Mouse (Mus musculus): ENCODE measurements around the gene Srms. TPM values are rescaled to one million over a fixed set of nuclear protein-coding genes. Genes with fewer than 3 reads are reported as not detected.

Srms gene
- polyA plus RNA-seq, 1 experiment from 2014 or later: not detected

DNA sequence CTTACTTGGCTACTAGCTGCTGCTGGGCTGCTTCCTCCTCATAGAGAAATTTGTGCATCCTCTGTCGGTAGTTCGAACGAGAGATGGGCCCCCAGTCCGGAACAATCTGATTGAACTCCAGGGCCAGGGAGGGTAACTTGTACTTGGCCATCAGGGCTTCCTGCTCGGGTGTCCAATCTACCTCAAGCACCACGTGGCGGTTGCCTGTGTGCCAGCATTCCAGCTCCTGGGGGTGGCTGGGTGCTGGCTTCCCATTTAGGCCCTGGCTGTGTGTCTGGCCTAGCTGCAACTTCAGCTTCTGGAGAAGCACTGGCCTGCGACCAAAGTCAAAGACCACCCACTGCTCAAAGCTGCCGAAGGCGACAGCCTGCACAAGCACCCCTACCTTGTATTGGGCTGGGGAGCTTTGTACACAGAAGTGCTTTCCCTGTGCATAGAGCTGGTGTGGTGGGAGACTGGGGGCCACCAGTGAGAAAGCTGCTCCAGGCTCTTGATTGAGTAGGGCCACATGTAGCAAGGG, 25.2 kb upstream of the Srms start:
- Histone ChIP-seq H3K4me2 (no peak overlapping the region), H3K27me3 (0 out of 2 replicates have a peak, but pooled peaks cover 4% of the 10 kb centered on the region), H3K4me3 (replicated peaks) (no peak overlapping the region), H3K9me3 (no peaks in the 10 kb centered on the region), H3K4me1 (0 out of 2 replicates have a peak, but pooled peaks cover 4% of the 10 kb centered on the region), H3K9ac (no peak overlapping the region), H3K27ac (no peak overlapping the region), H3K36me3 (replicated peaks) (no peaks in the 10 kb centered on the region)
- no peak for ATAC-seq (ENCODE audit: low FRiP score)
- WGBS: 76% methylated on average over 10 of the region's 10 CpGs

DNA sequence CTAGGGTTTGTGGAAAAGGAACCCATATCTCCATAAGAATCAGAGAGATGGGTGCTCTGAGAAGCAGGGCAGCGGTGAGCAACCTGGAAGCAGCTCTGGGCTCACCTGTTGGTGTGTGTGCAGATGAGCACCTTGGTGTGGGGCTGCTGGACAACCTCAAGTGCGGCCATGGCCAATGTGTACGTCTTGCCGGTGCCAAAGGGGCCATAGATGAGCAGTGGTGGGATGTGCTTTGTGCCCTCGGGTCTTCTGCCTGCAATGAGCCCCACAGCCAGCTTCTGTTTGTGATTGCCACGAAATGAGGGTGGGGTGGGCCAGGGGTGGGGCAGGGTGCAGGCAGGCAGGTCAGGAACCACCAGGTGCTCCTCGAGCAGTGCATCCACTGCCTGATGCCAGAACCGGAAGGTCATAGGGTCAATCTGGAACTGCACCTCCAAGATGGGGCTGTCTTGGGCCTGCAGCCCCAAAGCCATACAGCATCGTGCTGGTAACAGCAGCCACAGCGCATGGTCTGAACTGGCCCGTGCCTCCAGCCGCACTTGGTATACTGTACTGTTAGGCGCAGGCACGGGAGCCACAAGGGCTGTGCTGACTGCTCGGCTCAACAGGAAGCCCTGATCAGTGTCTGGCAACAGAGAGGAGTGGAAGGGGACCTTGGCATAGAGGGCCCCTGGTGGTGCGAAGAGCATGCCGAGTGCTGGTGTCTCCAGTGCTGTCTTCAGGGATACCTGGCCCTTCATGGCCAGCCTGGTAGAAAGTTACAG, 24.4 kb upstream of the Srms start:
- Histone ChIP-seq H3K4me2 (no peak overlapping the region), H3K4me1 (0 out of 2 replicates have a peak, but pooled peaks cover 4% of the 10 kb centered on the region), H3K9me3 (no peaks in the 10 kb centered on the region), H3K27ac (no peak overlapping the region), H3K36me3 (replicated peaks) (no peaks in the 10 kb centered on the region), H3K4me3 (replicated peaks) (no peak overlapping the region), H3K27me3 (0 out of 2 replicates have a peak, but pooled peaks cover 4% of the 10 kb centered on the region), H3K9ac (no peak overlapping the region)
- 91% methylated on average over 17 of the region's 17 CpGs for WGBS
- no peak for ATAC-seq (ENCODE audit: low FRiP score)

DNA sequence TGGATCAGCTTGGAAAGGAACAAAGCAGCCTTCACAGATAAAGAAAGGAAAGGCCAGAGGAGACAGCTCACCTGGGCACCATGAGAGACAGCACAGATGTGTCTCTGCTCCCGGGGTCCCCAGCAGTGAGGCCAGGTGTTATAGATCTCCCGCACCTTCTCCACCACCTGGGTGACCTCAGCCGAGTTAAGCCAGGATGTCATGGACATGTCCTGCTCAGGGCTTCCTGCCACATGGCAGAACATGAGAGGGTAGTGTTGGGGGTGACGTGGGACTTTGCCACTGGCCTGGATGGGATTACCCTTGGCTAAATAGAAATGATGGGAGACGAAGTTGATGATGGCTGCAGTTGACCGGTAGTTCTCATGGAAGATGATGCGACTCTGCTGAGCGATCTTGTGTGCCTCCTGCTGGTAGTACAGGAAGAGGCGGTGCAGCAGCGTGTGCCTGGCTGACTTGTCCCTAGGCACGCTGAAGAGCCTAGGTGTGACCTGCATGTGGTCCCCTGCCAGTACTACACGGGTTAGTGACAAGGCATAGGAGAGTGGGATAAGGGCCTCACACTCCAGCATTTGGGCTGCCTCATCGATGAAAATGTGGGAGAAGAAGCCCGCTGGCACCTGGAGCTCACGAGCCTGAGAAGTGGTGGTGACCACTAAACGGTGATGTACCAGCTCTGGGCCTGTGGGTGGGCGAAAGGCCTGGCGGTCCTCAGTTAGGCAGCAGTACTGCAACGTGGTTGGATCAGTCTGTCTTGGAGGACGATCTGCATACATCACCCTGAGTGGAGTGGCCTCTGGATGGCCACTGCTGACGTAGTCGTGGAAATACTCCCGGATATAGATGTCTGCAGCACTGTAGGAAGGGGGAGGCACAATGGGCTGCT, 22.9 kb upstream of the Srms start:
- no peak overlapping the region for H3K4me3 ChIP-seq (replicated peaks)
- H3K4me2 ChIP-seq: no peak overlapping the region
- H3K27me3 ChIP-seq: 0 out of 2 replicates have a peak, but pooled peaks cover 4% of the 10 kb centered on the region
- no peak overlapping the region; the same call in 1 of the 2 replicates for H3K9ac ChIP-seq
- WGBS: 89% methylated on average over 23 of the region's 23 CpGs
- no peaks in the 10 kb centered on the region for H3K9me3 ChIP-seq
- H3K36me3 ChIP-seq (replicated peaks): no peaks in the 10 kb centered on the region
- ATAC-seq (ENCODE audit: low FRiP score): no peak
- no peak overlapping the region for H3K27ac ChIP-seq
- no peaks in the 10 kb centered on the region for H3K4me1 ChIP-seq

DNA sequence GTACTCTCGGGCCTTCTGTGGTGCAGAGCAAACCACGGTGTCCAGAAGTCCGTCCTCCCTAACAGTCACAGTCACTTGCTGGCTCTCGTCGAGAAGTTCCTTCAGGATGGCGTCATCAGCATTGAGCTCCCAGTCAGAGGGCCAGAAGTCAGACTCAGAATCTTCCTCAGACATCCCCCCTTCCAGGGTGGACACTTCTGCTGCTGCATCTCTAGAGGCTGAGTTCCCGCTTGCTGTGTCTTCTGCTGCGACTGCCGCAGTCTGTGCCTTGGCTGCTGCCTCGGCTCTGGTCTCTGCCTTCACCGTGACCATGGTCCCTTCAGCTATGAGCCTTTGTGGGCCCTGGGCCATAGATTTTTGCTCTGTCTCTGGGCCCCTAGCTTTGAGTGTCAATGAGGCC, 21.7 kb upstream of the Srms start:
- Histone ChIP-seq H3K36me3 (replicated peaks) (no peaks in the 10 kb centered on the region), H3K4me1 (no peaks in the 10 kb centered on the region), H3K27me3 (no peaks in the 10 kb centered on the region), H3K9ac (no peak overlapping the region), H3K9me3 (no peaks in the 10 kb centered on the region), H3K4me2 (no peak overlapping the region), H3K4me3 (replicated peaks) (no peak overlapping the region), H3K27ac (no peak overlapping the region)
- no peak for ATAC-seq (ENCODE audit: low FRiP score)
- WGBS: 95% methylated on average over 11 of the region's 11 CpGs

DNA sequence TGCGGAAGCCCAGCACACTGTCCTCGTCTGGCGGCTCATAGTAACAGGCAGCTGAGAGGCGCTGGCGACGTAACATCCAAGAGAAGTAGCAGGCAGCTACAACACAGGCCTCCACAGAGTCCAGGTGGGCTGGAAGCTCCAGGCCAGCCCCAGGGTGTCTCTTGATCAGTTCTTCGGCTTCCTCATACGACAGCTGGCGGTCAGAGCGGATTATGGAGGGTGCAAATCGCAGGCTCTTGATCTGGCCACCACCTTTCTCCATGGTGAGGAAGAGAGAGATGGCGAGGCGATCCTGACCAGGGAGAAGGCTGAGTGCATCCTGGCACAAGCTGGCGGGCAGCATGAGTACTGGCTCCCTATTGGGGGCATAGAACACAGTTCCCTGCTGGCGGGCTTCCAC, 20.5 kb upstream of the Srms start:
- Histone ChIP-seq H3K27me3 (no peaks in the 10 kb centered on the region), H3K4me1 (no peaks in the 10 kb centered on the region), H3K36me3 (replicated peaks) (no peaks in the 10 kb centered on the region), H3K9me3 (no peaks in the 10 kb centered on the region), H3K27ac (no peak overlapping the region), H3K4me2 (no peak overlapping the region), H3K9ac (no peak overlapping the region), H3K4me3 (replicated peaks) (no peak overlapping the region)
- WGBS: 89% methylated on average over 15 of the region's 15 CpGs
- no peak for ATAC-seq (ENCODE audit: low FRiP score)

DNA sequence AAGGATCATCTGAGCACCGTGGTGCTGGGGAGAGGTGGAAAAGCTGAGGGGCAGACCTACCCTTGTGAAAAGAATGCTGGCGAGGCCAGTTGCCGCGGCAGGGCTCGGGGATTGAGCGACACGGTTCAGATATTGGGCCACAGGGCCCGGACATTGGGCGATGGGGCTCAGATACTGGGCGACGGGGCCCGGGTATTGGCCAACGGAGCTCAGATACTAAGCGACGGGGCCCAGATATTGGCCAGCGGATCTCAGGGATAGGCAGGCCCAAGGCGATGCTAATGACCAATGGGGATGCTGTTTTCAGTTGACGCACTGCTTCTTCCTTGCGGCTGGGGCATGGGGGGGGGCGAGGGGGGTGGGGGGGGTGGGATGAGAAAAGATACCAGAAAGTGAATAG, 18.2 kb upstream of the Srms start:
- Histone ChIP-seq H3K9me3 (no peaks in the 10 kb centered on the region), H3K9ac (no peak overlapping the region), H3K36me3 (replicated peaks) (no peaks in the 10 kb centered on the region), H3K27ac (no peak overlapping the region), H3K4me3 (replicated peaks) (no peak overlapping the region), H3K4me1 (no peaks in the 10 kb centered on the region), H3K4me2 (no peak overlapping the region), H3K27me3 (no peaks in the 10 kb centered on the region)
- 81% methylated on average over 20 of the region's 20 CpGs for WGBS
- no peak for ATAC-seq (ENCODE audit: low FRiP score)

DNA sequence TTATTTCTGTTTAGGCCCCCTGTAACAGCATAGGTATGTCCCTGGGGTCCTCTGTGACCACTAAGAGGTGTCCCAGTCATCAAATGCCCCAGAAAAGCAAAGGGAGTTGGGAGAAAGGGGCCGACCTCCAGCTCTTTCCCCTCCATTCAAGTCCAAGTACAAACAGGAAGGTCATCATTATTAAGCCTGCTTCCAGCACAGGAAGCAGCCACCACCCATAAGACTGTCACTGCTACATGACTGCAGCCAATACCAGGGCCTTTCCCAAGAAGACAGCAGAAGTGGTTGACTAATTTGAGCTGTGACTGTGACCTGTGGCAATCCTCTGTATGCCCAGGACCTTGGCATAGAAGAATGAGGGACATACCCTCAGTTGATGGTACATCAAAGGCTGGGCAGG, 15.3 kb upstream of the Srms start:
- 77% methylated on average over 1 of the region's 1 CpGs for WGBS
- H3K9me3 ChIP-seq: no peaks in the 10 kb centered on the region
- H3K4me1 ChIP-seq: no peaks in the 10 kb centered on the region
- no peak overlapping the region for H3K4me2 ChIP-seq
- H3K4me3 ChIP-seq (replicated peaks): no peak overlapping the region
- H3K27ac ChIP-seq: no peak overlapping the region
- no peaks in the 10 kb centered on the region for H3K36me3 ChIP-seq (replicated peaks)
- no peaks in the 10 kb centered on the region for H3K27me3 ChIP-seq
- no peak for ATAC-seq (ENCODE audit: low FRiP score)
- H3K9ac ChIP-seq: no peak overlapping the region

DNA sequence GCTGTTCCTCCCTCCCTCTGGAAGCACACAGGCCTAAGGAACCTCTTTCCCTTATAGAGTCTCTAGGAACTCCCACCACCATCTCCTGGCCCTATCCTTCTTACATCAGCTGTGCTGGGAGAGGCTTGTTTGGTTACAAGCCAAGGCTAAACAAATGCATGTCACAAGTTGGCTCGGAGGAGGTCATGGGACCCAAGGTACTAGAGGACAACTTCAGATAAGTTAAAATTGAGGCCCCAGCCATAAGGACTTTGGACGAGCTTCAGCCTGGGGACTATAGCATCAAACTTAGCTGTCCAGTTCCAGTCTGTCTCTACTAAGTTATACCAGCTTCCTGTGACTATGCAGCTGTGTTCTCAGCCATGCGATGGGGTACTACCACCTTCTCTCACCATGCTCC, 14.1 kb upstream of the Srms start:
- ATAC-seq (ENCODE audit: low FRiP score): no peak
- H3K4me2 ChIP-seq: no peak overlapping the region
- no peak overlapping the region for H3K27ac ChIP-seq
- no peaks in the 10 kb centered on the region for H3K9me3 ChIP-seq
- no peak overlapping the region for H3K4me3 ChIP-seq (replicated peaks)
- WGBS: 87% methylated on average over 3 of the region's 3 CpGs
- H3K27me3 ChIP-seq: no peaks in the 10 kb centered on the region
- H3K36me3 ChIP-seq (replicated peaks): no peaks in the 10 kb centered on the region
- H3K9ac ChIP-seq: no peak overlapping the region
- H3K4me1 ChIP-seq: no peaks in the 10 kb centered on the region

DNA sequence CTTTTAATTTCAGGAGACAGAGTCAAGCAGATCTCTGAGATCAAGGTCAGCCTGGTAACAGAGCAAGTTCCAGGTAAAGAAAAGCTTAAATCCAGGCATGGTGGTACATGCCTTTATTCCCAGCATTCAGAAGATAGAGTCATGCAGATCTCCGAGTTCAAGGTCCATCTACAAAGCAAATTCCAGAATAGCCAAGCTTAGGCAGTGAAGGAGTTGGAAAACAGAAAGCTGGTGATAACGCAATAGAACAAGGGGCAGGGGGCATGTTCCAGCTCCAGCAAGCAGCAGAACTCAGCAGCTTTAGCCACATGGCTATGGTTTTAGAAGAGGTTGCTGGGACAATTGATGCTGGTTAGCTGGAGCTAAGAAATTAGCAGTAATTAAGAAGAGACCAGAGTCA, 12.0 kb upstream of the Srms start:
- H3K9ac ChIP-seq: no peak overlapping the region
- peaks cover 5% of the 10 kb centered on the region for H3K4me1 ChIP-seq
- H3K4me3 ChIP-seq (replicated peaks): no peak overlapping the region
- no peaks in the 10 kb centered on the region for H3K9me3 ChIP-seq
- no peaks in the 10 kb centered on the region for H3K36me3 ChIP-seq (replicated peaks)
- 0 out of 2 replicates have a peak, but pooled peaks cover 9% of the 10 kb centered on the region for H3K27me3 ChIP-seq
- WGBS: 93% methylated on average over 2 of the region's 2 CpGs
- no peak overlapping the region for H3K4me2 ChIP-seq
- H3K27ac ChIP-seq: no peak overlapping the region
- ATAC-seq (ENCODE audit: low FRiP score): no peak

DNA sequence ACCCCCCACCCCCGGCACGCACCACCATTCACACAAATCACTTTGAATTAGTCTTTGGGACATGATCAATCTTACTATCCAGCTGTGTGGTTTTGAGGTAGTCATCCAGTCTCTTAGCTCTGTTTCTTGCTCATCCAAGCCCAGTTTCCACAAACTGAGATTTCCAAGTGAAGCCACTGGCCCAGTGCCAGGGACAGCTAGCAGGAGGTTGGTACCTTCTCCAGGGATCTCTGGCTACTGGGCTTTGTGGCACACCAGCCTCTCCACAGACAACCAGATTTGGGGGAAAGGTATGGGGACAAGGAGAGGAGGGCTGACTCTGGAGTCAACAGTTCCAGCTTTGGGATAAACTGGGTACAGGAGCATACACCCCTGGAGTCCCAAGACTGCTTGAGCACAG, 7.4 kb upstream of the Srms start:
- no peak for ATAC-seq (ENCODE audit: low FRiP score)
- H3K27ac ChIP-seq: no peak overlapping the region
- H3K4me3 ChIP-seq (replicated peaks): peak overlapping the region; percentile 28; the same call in 1 of the 2 replicates
- H3K27me3 ChIP-seq: 0 out of 2 replicates have a peak, but pooled peaks cover 12% of the 10 kb centered on the region
- H3K9me3 ChIP-seq: no peaks in the 10 kb centered on the region
- WGBS: 51% methylated on average over 2 of the region's 2 CpGs
- no peak overlapping the region for H3K9ac ChIP-seq
- no peaks in the 10 kb centered on the region for H3K36me3 ChIP-seq (replicated peaks)
- peaks cover 12% of the 10 kb centered on the region for H3K4me1 ChIP-seq
- H3K4me2 ChIP-seq: peak overlapping the region; percentile 63

DNA sequence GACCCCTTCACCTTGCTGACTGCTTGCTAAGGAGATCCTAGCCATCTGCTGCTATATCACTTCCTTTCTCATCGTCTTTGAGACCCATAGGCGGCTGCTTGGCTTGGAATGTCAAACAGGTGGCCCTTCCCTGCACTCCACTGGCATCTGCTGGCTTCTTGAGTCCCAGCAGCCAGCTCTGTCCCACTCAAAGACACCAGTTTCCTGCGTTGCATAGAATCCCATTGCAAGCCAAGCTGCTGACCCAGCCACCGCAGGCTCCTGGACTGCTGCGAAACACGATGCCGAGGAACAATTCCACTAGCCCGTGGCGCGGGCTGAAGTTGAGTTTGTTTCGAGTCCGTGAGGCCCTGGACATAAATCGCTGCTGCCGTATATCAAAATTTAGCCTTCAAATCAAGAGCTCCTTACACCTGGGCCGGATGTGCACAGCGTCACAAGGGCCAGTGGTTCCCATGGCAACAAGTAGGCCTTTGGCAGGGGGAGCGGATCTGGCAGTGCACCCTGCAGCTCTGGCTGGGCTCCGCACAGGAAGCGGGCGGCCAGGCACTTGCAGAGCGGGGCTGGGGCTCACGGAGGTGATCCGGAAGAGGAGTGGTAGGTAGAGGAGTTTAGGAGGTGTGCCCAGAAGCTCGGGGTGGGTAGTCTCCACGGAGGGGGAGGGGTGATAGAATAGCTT, 6.7 kb upstream of the Srms start, which contains the start of gene Fndc11:
TSS of gene Fndc11 (plus strand) at position 476 of the 679 bp plus-strand sequence.
- H3K4me3 ChIP-seq (replicated peaks): peak within 1 kb of the TSS; percentile 28
- no peaks in the 10 kb centered on the region for H3K9me3 ChIP-seq
- peaks cover 13% of the 10 kb centered on the region; the same call in 1 of the 2 replicates for H3K27me3 ChIP-seq
- no peaks in the 10 kb centered on the region for H3K36me3 ChIP-seq (replicated peaks)
- H3K9ac ChIP-seq: peak within 1 kb of the TSS; percentile 46; the same call in 1 of the 2 replicates
- peak; percentile 83 for ATAC-seq (ENCODE audit: low FRiP score)
- peaks cover 12% of the 10 kb centered on the region for H3K4me1 ChIP-seq
- H3K27ac ChIP-seq: no peak within 1 kb of the TSS
- H3K4me2 ChIP-seq: peak within 1 kb of the TSS; percentile 63
- 5% methylated on average over 25 of the region's 25 CpGs for WGBS
